Mouse (Mus musculus) thymus, adult 2 months (tissue): ENCODE data around the gene Rbfox3.

Experiments used
- CTCF ChIP-seq: fragments of 200-500 bp; IDR thresholded peaks from 2 replicates; pipeline ENCODE4 v1.5.1; 2012; ENCODE audit warnings: mild to moderate bottlenecking, control low read depth, low read length, moderate library complexity, borderline replicate concordance; ENCODE audit not compliant: control insufficient read depth, poor library complexity, insufficient read depth; ENCODE audit errors: extremely low read depth
- POLR2A ChIP-seq: fragments of 200-500 bp; IDR thresholded peaks from 2 replicates; pipeline ENCODE4 v1.6.1; 2012; ENCODE audit warnings: mild to moderate bottlenecking, low read length, control low read depth, moderate library complexity; ENCODE audit not compliant: control insufficient read depth, poor library complexity, insufficient read depth; ENCODE audit errors: extremely low read depth

DNA sequence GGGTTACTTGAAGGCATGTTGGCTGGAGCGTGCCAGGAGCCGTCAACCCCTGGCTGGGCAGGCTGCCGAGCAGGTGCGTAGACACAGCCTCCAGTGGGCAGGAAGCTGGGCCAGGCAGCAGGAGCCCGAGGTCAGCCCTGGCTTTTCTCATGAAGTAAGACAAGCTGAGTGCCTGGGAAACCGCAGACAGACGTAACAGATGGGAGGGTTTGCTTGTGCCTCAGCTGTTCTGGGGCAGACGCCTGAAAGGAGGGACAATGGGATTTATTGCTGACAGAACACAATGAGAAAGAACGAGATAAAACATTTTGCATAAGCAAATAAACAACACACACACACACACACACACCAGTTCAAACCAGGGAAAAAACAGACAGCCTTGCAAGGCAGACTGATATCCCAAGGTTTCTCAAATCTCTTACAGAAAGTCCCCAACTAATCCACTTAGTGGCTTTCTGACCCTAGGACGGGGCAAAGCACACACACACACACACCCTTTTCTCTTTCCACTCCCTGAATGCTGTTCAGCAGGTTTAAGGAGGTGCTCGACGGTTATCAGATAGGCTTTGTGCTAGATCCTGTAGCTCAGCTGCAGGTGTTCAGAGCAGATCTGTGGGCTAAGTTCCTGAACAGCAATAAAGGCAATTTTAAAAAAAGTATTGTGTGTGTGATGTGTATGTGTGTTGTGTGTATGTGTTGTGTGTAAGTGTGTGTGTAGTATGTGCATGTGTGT lies 441.0 kb downstream of the Rbfox3 start:
- no peak for TF ChIP-seq CTCF
- TF ChIP-seq POLR2A, result peak; percentile 31; the same call in 1 of the 2 replicates
